Mouse (Mus musculus) thymus, adult 2 months (tissue): ENCODE data around the gene Slc25a43.

Source experiments
- CTCF ChIP-seq: fragments of 200-500 bp; IDR thresholded peaks from 2 replicates; pipeline ENCODE4 v1.5.1; 2012; ENCODE audit warnings: mild to moderate bottlenecking, control low read depth, low read length, moderate library complexity, borderline replicate concordance; ENCODE audit not compliant: control insufficient read depth, poor library complexity, insufficient read depth; ENCODE audit errors: extremely low read depth
- POLR2A ChIP-seq: fragments of 200-500 bp; IDR thresholded peaks from 2 replicates; pipeline ENCODE4 v1.6.1; 2012; ENCODE audit warnings: mild to moderate bottlenecking, low read length, control low read depth, moderate library complexity; ENCODE audit not compliant: control insufficient read depth, poor library complexity, insufficient read depth; ENCODE audit errors: extremely low read depth

GRCm38 (mm10) chrX:36805466-36806235 lies 62.2 kb downstream of the Slc25a43 start:
- no peak for TF ChIP-seq POLR2A
- no peak for TF ChIP-seq CTCF
